Mouse (Mus musculus) brain, embryonic 14.5 days (tissue): ENCODE measurements at regions not wholly inside any gene's neighbourhood (a gene's known extent, or its start where the extent isn't known, plus 50 kb on each side); places are given as distances from the start of the nearest gene placed in this dataset.
A peak's percentile ranks its signal among the peaks of the same experiment; 100 is the strongest.

Experiments used
- DNase-seq: peaks from one replicate; pipeline ENCODE4 v3.0.0-alpha.2; 2011; ENCODE audit warnings: low read depth
- CTCF ChIP-seq: fragments of 200-500 bp; IDR thresholded peaks from 2 replicates; pipeline ENCODE4 v1.5.1; 2012; ENCODE audit warnings: inconsistent platforms, mild to moderate bottlenecking, moderate library complexity, borderline replicate concordance; ENCODE audit not compliant: insufficient read depth, insufficient read length; ENCODE audit errors: extremely low read depth
- POLR2A ChIP-seq: fragments of 200-500 bp; IDR thresholded peaks from 2 replicates; pipeline ENCODE4 v1.6.1; 2012; ENCODE audit warnings: mild to moderate bottlenecking, inconsistent platforms, borderline replicate concordance; ENCODE audit not compliant: poor library complexity, insufficient read depth, insufficient read length, severe bottlenecking; ENCODE audit errors: extremely low read depth

DNA sequence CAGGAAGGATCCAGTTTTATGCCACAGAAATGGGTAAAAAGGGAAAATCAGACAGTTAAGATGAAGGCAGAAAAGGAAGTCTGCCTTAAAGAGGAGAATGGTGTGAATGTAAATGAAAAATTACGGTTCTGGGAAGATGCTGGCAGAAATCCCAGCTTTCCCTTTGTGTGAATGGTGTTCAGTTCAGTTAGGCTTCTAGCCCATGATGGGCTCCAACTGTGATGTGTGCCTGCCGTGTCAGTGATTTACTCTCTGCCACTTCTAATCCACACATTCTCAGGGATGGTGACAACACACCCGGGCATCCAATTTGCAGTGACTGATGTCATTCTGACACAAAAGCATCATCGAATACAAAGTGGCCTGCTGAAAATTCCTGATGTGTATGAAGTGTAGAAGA, 1171.6 kb downstream of the Gsdmc2 start:
- TF ChIP-seq CTCF (no peak), POLR2A (no peak)
- DNase-seq, result peak; percentile 89

DNA sequence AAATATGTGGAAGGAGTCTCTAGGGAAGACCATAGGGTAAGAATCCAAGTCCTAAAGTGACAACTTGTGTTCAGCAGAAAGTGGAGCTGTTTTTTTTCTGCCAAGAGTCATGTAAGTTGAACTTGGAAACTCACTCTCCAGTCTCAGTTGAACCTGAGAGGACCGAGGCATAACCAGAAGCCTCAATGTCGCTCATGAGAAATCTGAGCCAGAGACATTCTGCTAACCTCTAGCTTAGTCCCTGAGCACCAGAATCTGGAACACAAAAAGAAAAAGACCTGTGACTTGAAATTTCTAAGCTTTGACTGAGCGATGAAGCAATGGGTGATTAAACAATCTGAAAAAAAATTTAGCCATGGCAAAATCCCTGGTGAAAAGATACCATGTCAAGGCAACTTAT, 1175.0 kb downstream of the Gsdmc2 start:
- no peak for TF ChIP-seq POLR2A
- TF ChIP-seq CTCF, result no peak

DNA sequence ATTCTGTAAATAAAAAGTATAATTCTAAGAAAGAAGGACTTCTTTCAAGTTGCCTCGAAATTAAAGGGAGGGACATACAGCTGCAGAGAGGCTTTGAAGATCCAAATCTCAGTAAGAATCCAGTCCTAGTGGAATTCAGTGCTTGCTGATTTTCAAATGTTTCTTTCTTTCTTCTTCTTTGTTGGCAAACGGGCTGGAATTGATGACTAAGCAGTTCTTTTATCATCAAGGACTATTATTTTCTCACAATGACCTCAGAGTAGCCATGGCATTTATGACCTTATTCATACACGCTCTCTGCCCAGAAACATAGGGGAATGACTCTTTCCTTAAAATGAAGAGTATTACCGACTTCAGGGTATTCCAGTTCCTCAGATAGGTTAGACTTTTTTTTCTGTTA, 1185.9 kb downstream of the Gsdmc2 start:
- TF ChIP-seq CTCF, result no peak
- no peak for TF ChIP-seq POLR2A
- DNase-seq, result no peak

More for the DNA sequence above, 1175.0 kb downstream of the Gsdmc2 start:
- DNase-seq, result no peak

DNA sequence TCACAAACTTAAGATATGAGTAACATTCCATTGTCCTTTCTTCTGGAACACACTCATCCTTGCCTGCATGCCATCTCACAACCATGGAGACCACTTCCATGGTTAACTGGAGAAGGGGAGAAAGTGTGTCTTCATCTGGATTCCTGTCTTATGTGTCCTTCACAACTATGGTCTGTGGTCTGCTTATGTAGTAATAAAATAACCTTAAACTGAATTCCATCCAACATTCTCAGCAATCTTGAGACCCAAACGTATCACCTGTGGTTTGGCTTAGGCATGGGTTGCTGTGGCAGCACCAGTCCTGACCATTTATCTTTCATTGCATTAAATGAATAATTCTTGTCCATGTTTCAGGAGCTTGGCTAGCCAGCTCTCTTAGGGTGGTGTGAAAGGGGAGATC, 1186.3 kb downstream of the Gsdmc2 start:
- TF ChIP-seq CTCF (no peak), POLR2A (no peak)
- no peak for DNase-seq

DNA sequence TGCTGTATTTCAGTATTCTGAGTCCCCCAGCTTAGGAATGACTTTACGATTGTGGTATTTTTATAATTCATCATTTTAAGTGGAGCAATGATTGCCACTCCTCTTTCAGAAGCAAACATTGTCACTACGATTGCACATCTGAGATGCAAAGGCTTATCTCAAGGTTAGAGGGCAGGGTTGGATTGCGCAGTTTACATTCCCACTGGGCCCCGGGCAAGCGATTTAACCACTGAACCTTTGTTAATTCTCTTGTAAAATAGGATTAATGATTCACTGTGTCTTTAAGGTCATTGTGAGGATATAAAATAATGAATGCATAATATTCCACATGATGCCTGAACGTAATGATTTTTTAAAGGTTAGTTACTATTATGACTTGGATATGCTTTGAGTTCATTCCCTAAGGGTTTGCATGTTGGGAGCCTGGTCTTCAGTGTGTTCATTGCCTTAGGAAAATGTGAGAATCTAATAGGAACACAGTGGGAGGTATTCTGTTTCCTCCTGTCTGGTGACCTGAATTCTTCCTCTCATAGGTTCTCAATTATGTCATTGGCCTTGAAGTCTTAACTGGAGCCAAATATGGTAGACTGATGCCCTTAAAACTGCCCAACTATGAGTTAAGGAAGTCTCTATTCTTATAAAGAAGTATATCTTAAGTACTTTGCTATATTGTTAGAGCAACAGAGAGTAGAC, 1198.4 kb downstream of the Gsdmc2 start:
- TF ChIP-seq POLR2A, result no peak
- no peak for TF ChIP-seq CTCF
- no peak for DNase-seq

DNA sequence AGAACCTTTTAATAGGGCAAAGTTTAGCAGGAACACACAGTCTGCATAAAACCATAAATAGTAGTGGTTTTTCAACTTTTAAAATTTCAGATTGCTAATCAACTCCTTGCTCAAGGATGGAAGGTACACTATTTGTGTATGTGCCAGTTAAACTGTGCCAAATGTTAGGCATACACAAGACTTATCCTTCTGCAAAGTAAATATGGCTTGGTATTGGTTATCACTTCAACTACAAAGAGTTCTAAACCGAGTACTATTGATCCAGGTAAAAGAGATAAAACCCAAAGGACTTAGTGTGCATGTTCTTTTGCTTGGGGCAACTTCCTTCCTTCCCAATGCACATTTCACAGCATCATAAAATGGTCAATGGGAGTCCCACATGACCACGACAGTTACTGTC, 1200.2 kb downstream of the Gsdmc2 start:
- no peak for DNase-seq
- TF ChIP-seq CTCF (no peak), POLR2A (no peak)

DNA sequence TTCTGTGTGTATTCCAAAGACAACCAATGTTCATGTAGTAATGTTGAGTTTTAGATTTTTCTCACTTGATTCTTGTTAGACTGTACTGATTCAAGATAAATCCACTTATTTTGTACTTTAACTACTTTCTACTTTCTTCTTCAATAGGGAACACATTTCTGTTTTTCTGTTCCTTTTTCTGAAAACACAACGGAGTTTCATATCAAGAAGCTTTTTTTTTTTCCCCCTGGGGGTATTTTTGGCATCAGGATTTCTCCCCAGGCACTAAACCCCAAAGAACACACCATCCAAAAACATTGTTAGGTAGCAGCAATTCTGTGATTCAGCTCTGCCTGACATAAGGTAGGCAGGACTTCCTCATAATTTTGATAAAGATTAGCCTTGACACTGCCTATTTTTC, 1200.7 kb downstream of the Gsdmc2 start:
- no peak for TF ChIP-seq CTCF
- no peak for TF ChIP-seq POLR2A

DNA sequence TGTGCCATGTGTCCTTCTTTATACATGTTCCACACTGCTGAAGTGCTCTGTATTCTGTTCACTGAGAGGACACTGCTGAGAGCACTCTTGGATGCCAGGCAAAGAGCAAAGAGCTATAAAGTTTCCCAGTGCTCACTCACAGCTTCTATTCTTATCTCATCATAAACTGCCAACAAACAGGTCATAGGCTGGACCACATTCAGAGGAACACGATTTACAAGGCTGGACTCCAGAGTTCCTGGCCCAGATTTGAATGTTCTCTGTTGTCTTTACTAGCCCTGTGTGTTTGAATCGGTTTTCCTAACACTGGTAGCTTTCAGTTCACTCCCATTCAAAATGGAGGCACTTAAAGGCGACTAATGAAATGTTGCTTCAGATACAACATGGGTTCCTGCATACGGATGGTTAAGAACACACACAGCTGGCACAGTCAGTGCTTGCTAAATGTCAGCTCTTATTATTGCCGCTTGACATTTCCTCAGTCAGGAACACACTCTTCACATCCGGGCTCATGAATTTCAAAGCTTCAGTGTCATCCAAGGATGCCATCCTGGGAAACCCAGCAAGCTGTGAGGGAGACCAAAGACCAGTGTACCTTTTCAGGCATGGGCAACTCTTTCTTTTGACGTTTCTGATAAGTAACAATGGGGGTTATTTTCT, 1203.8 kb downstream of the Gsdmc2 start:
- TF ChIP-seq POLR2A, result no peak
- no peak for TF ChIP-seq CTCF
- no peak for DNase-seq

More for the DNA sequence above, 1200.7 kb downstream of the Gsdmc2 start:
- DNase-seq, result no peak

DNA sequence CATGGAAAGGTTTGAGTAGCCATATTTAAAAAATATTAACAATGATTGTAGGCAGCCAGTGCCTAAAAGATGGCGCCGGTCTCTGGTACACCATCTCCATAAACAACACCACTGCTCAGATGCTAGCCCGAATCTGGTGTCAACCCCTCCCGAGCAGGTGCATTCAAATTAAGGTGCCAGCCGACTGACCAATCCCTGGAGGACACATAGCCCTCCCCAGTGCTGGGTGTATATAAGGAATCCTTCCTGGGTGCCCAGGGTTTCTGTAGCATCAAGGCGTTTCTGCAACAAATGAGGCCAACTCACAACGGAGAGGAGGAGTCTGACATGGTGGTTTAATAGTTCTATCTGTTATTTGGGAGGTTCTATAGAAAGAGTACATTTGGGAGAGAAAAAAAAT, 1219.6 kb downstream of the Gsdmc2 start:
- TF ChIP-seq POLR2A (no peak), CTCF (no peak)
- DNase-seq, result no peak

DNA sequence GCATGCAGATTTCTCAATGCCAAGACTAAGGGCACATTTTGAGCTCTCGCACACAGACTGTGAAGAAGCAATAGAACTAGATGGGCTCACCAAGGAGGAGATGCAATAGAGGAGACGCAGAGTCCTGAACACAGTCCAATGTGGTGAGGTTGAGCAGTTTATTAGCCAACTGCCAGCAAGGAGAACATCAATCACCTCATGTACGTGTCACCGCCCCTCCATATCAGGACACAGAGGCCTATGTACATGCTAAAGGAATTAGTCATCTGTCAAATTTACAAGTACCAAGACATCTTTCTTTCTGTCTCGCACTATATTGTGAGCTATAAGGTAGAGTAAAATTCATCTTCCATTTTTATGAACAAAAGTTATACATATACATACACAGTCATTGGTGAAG, 1228.9 kb downstream of the Gsdmc2 start:
- no peak for DNase-seq
- TF ChIP-seq CTCF (no peak), POLR2A (no peak)

DNA sequence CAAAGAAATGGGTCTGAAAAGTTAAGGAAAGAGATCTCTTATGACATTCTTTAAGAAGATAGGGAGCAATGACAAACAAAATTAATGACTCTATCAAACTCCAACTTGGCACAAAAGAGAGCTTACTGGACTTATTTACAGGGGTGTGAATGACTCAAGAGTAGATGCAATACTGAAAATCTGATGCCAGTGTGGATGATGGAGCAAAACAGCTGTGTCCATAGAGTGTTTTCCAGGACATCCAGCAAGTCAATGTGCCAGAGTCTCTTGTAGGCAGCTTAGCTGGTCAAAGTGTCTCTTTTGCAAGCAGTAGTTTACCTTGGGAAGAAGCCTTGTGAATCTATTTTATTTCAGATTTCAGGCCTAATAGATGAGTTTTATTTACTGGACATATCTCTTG, 1248.2 kb downstream of the Gsdmc2 start:
- no peak for DNase-seq
- TF ChIP-seq POLR2A (no peak), CTCF (no peak)

DNA sequence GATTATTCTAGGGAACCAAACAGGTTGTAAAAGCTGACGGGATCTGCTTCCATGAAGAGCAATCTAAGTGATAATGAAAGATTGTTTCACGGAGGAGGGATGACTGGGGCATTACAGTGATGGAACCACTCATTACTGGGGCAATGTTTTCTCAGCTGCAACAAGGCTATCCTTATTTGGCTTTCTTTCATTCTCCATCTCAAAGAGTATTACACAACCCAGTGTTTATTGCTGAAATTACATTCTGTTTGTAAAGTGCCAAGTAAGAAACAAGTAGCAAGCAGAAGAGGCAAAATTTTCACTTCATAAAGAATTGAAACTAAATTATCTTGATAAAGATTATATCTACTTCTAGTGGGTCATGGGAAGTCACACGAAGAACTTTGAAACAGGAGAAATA, 1256.4 kb downstream of the Gsdmc2 start:
- no peak for TF ChIP-seq POLR2A
- no peak for TF ChIP-seq CTCF
- no peak for DNase-seq
